Mouse (Mus musculus): ENCODE measurements around the gene Tmem165.

The Tmem165 gene

DNA sequence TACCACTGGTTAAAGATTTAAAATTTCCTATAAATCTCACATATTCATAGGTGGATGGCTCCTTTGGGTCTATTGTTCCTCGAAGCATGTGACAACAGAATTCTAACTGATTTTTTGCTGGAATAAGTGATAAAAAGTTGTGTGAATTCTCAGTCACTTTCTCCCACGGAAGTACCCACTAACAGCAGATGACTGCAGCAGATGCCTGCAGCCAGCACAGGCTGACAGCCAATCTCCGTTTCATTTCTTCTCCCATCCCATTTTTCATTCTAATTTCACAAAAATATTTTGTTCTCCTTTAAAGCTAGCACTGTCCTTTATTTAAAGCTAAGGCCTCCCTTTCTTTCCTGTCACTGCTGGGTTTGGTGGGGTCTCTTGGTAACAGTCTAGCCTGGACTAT, 61.7 kb downstream of the Tmem165 start:
- peak in 1 of 2 experiments; percentile 17 for DNase-seq (ENCODE audit: low spot score in 2 of 2)

DNA sequence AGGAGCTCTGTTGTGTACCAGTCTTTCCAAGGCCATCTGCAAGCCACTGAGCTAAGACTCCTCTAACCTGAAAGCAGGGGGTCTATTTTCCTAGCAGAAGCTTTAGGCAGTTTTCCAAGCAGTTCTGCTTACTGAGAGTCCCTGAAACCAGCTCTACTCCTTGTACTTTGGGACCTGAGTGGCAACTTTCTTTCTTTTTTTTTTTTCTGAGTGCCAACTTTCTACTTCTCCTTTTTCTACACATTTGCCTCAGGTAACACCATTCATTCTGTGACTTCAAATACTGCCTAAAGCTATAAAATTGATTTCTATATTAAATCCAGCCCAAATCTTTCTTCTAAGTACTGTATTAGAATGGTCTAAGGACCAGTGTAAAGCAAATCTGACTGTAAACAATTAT, 62.9 kb downstream of the Tmem165 start:
- DNase-seq (ENCODE audit: low spot score in 2 of 2), result no peak

DNA sequence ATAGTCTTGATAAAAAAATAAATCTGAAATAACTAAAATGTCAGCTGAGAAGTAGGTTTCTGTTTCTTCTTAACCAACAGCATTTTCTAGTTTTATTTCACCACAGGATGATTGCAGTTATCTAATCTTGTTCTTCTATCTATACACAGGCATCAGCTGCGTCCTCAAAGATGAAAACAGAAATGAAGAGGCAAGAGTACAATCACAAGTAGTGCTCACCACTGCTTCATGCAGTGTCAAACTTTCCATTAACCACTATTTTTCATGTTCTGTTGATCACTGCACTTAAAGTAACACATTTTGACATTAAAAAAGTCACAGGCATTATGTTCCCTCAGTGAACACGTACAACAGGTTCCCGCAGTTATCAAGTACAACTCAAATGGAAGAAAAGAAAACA, 67.3 kb downstream of the Tmem165 start:
- no peak for DNase-seq (ENCODE audit: low spot score in 2 of 2)

All from left cerebral cortex, adult 9 months (tissue).